Mouse (Mus musculus): ENCODE data around the gene Arl5b.

The Arl5b gene

DNA sequence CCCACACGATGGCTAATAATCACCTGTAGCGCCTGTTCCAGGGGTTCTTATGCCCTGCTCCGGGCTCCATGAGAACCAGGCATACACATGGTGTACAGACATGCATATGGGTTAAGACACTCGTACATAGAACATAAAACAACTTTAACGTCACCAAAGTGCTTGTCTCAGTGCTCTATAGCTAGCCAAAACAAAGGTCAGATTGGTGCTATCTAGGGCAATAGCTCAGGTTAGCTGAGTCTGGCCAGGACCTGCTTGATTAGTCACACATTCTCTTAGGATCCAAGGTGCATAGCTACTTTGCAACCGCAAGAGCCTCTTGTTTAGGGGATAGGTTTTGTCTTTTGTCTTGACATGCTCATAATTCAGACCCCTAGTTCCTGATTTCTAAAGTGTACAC is 63.5 kb downstream of the Arl5b start:
- no peak for DNase-seq (ENCODE audit: low read depth)

DNA sequence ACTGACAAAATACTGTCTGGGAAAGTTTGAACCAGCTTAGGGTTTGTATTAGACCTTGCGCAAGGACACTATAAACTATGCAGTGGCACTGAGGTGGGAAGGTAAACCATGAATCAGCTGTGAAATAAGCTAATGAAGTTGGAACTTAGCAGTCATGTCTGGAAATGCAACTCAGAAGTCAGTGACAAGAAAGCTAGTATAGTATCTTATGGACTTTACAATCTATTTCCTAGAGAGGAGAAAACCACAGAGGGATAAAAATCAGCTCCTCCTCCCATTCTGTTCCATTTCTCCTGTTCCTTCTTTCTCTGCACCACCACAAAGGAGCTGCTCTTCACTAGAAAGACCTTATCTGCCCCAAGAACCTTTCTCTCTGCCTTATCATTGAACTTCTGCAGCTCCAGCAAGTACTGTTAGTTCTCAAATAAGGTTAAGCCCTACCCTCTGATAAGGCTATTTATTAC is 72.1 kb downstream of the Arl5b start:
- no peak for DNase-seq (ENCODE audit: low read depth)

All from NIH3T3 (cell line).